35 mouse cellular contexts compared by ENCODE assay signal in genomic region chr8:89150952-89151351, GRCm38 (mm10).
"Had no signal": no experiment of that assay in that cellular context is flagged by ENCODE, and none has a peak within 500 bp of the region (broad histone marks: within the 10 kb centered on the region; RNA-seq: fewer than 3 reads in every experiment).

No protein-coding gene starts in this region.

- H3K4me3 ChIP-seq: heart, embryonic 10.5 days; heart, embryonic 12.5 days; heart, embryonic 13.5 days; heart, embryonic 15.5 days; hindbrain, embryonic 10.5 days; hindbrain, embryonic 12.5 days; hindbrain, embryonic 13.5 days; hindbrain, embryonic 15.5 days; intestine, embryonic 15.5 days; kidney, embryonic 15.5 days; layer of hippocampus, adult 2 months had no signal

- H3K36me3 ChIP-seq: heart, embryonic 10.5 days; heart, embryonic 12.5 days; heart, embryonic 13.5 days; heart, embryonic 15.5 days; hindbrain, embryonic 10.5 days; hindbrain, embryonic 12.5 days; hindbrain, embryonic 13.5 days; hindbrain, embryonic 15.5 days; intestine, embryonic 15.5 days; kidney, embryonic 15.5 days had no signal

- H3K4me1 ChIP-seq: heart, embryonic 10.5 days; heart, embryonic 12.5 days; heart, embryonic 15.5 days; intestine, embryonic 15.5 days had no signal

- H3K9me3 ChIP-seq: heart, embryonic 10.5 days; heart, embryonic 12.5 days; heart, embryonic 13.5 days; heart, embryonic 15.5 days; hindbrain, embryonic 10.5 days; hindbrain, embryonic 12.5 days; hindbrain, embryonic 13.5 days; hindbrain, embryonic 15.5 days; intestine, embryonic 15.5 days; kidney, embryonic 15.5 days had no signal

- ATAC-seq: hindbrain, embryonic 16.5 days; hindbrain, postnatal 0 days; inflammation-experienced regulatory T-cells, adult 6 months; intestine, embryonic 15.5 days; intestine, embryonic 16.5 days; intestine, postnatal 0 days had no signal

- H3K27ac ChIP-seq: heart, embryonic 10.5 days; heart, embryonic 13.5 days; heart, embryonic 15.5 days; hindbrain, embryonic 10.5 days; hindbrain, embryonic 12.5 days; hindbrain, embryonic 13.5 days; hindbrain, embryonic 14.5 days; hindbrain, embryonic 15.5 days; hindbrain, postnatal 0 days; intestine, embryonic 15.5 days; kidney, embryonic 15.5 days; kidney, postnatal 0 days; layer of hippocampus, adult 2 months had no signal

- H3K27me3 ChIP-seq: heart, embryonic 13.5 days; heart, embryonic 15.5 days; hindbrain, embryonic 12.5 days; hindbrain, embryonic 13.5 days; hindbrain, embryonic 15.5 days; intestine, embryonic 15.5 days had no signal

- DNase-seq: heart, postnatal 10 days; heart, postnatal 14 days; heart, postnatal 36 days; heart, postnatal 4 days; kidney, adult 11 months; kidney, adult 18-20 months; kidney, adult 2 months; kidney, adult 8-10 months; kidney, adult 9 months; kidney, postnatal 10 days; kidney, postnatal 14 days; kidney, postnatal 25 days; kidney, postnatal 36 days; kidney, postnatal 4 days; layer of hippocampus, adult 9-11 months; layer of hippocampus, postnatal 36 days had no signal

- H3K9ac ChIP-seq: heart, embryonic 12.5 days; heart, embryonic 13.5 days; heart, embryonic 15.5 days; hindbrain, embryonic 12.5 days; hindbrain, embryonic 13.5 days; hindbrain, embryonic 14.5 days; hindbrain, embryonic 15.5 days; intestine, embryonic 15.5 days; kidney, embryonic 15.5 days had no signal

- H3K4me2 ChIP-seq: heart, embryonic 11.5 days; heart, embryonic 12.5 days; heart, embryonic 13.5 days; heart, embryonic 15.5 days; hindbrain, embryonic 12.5 days; hindbrain, embryonic 13.5 days; hindbrain, embryonic 14.5 days; hindbrain, embryonic 15.5 days; intestine, embryonic 15.5 days; kidney, embryonic 15.5 days had no signal
